Mouse (Mus musculus) heart, embryonic 13.5 days (tissue): ENCODE data around the gene Piezo1. TPM values are rescaled to one million over a fixed set of nuclear protein-coding genes. Genes with fewer than 3 reads are reported as not detected.

Experiments used
- ATAC-seq: fragments of 200-750 bp; cut with Nextera tagmentation; 2 replicates; pipeline ENCODE4 v1.8.0; 2017; ENCODE audit warnings: moderate TSS enrichment; ENCODE audit not compliant: insufficient number of reproducible peaks, low FRiP score, low TSS enrichment; ENCODE audit errors: extremely low read depth
- H3K27ac ChIP-seq: fragments of 300-500 bp; sonication (generic); replicated peaks from 2 replicates; pipeline ENCODE4 v1.5.1; 2015; ENCODE audit warnings: moderate library complexity, mild to moderate bottlenecking, inconsistent platforms
- H3K27me3 ChIP-seq: fragments of 300-500 bp; sonication (generic); replicated peaks from 2 replicates; pipeline ENCODE4 v1.6.1; 2015; ENCODE audit warnings: mild to moderate bottlenecking, inconsistent platforms
- H3K36me3 ChIP-seq: fragments of 300-500 bp; sonication (generic); 2 replicates; pipeline ENCODE4 v1.6.1; 2015; ENCODE audit warnings: mild to moderate bottlenecking, inconsistent platforms
- H3K4me1 ChIP-seq: fragments of 300-500 bp; sonication (generic); 2 replicates; pipeline ENCODE4 v1.6.1; 2015; ENCODE audit warnings: inconsistent platforms
- H3K4me2 ChIP-seq: fragments of 300-500 bp; sonication (generic); 2 replicates; pipeline ENCODE4 v1.6.1; 2015; ENCODE audit warnings: inconsistent platforms, mild to moderate bottlenecking, moderate library complexity
- H3K4me3 ChIP-seq: fragments of 300-500 bp; sonication (generic); 2 replicates; pipeline ENCODE4 v1.5.1; 2015; ENCODE audit warnings: moderate library complexity, mild to moderate bottlenecking, inconsistent platforms
- H3K9ac ChIP-seq: fragments of 300-500 bp; sonication (generic); 2 replicates; pipeline ENCODE4 v1.6.1; 2015; ENCODE audit warnings: inconsistent platforms, mild to moderate bottlenecking, moderate library complexity
- H3K9me3 ChIP-seq: fragments of 300-500 bp; sonication (generic); 2 replicates; pipeline ENCODE4 v1.6.1; 2016; ENCODE audit warnings: inconsistent platforms
- WGBS: fragments of 180-500 bp; shearing (Covaris S2); methylation state at CpG from one replicate; pipeline ENCODE4 v1.1.7; 2015; ENCODE audit warnings: mixed read lengths; 5-methylcytosine and 5-hydroxymethylcytosine counted together
- polyA plus RNA-seq: library from polyadenylated mRNA; unstranded; fragments of >200 nt; fragmentation: Nextera tagmentation; extraction: Ambion mirVana; gene quantifications from 2 replicates; pipeline ENCODE4 v1.2.1, GENCODE M21; 2015

The Piezo1 gene
- polyA plus RNA-seq, 1 experiment from 2014 or later: 15.4 TPM

GRCm38 (mm10) chr8:122522796-122523651, 28.1 kb downstream of the Piezo1 start:
- Histone ChIP-seq H3K9me3 (no peaks in the 10 kb centered on the region), H3K27me3 (no peaks in the 10 kb centered on the region), H3K4me2 (peak overlapping the region; percentile 61), H3K4me1 (peaks cover 92% of the 10 kb centered on the region), H3K4me3 (peak overlapping the region; percentile 19), H3K9ac (peak overlapping the region; percentile 67), H3K36me3 (peaks cover 7% of the 10 kb centered on the region; the same call in 1 of the 2 replicates), H3K27ac (peak overlapping the region; percentile 91)
- WGBS: 28% methylated on average over 14 of the region's 14 CpGs
- ATAC-seq: no peak

- Histone ChIP-seq H3K27ac (peak overlapping the region; percentile 85), H3K9me3 (no peaks in the 10 kb centered on the region), H3K4me1 (peaks cover 89% of the 10 kb centered on the region), H3K36me3 (0 out of 2 replicates have a peak, but pooled peaks cover 4% of the 10 kb centered on the region), H3K9ac (peak overlapping the region; percentile 17; the same call in 1 of the 2 replicates), H3K27me3 (no peaks in the 10 kb centered on the region), H3K4me3 (no peak overlapping the region), H3K4me2 (no peak overlapping the region)
- WGBS: 54% methylated on average over 11 of the region's 11 CpGs
- no peak for ATAC-seq
These were observed 30.5 kb downstream of the Piezo1 start for GRCm38 (mm10) chr8:122520611-122521010.

GRCm38 (mm10) chr8:122517541-122518190, 33.5 kb downstream of the Piezo1 start:
- WGBS: 17% methylated on average over 6 of the region's 6 CpGs
- Histone ChIP-seq H3K9ac (peak overlapping the region; percentile 67), H3K4me2 (peak overlapping the region; percentile 30), H3K27me3 (no peaks in the 10 kb centered on the region), H3K4me3 (no peak overlapping the region), H3K27ac (peak overlapping the region; percentile 85), H3K36me3 (peaks cover 14% of the 10 kb centered on the region), H3K9me3 (no peaks in the 10 kb centered on the region), H3K4me1 (peaks cover 78% of the 10 kb centered on the region)
- ATAC-seq: peak; percentile 26; the same call in 1 of the 2 replicates

DNA sequence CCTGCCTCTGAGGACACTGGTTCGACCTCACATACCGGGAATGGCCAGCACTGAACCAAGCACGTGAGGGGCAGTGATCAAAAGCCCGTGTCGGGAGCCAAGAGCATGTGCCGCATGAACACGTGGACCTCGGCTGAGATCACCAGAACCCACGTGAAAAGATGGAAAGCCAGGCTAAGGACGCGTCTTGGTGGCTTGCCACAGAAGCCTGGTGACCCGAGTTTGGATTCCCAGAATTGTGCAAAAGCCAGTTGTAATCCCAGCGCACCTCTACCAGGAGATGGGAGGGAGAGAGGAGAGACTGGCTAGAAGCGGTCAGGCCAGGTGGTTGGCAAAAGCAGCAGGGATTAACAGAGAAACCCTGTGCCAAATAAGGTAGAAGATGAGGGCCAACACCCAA, 35.4 kb downstream of the Piezo1 start:
- Histone ChIP-seq H3K27ac (peak overlapping the region; percentile 85; the same call in 1 of the 2 replicates), H3K4me3 (no peak overlapping the region)

DNA sequence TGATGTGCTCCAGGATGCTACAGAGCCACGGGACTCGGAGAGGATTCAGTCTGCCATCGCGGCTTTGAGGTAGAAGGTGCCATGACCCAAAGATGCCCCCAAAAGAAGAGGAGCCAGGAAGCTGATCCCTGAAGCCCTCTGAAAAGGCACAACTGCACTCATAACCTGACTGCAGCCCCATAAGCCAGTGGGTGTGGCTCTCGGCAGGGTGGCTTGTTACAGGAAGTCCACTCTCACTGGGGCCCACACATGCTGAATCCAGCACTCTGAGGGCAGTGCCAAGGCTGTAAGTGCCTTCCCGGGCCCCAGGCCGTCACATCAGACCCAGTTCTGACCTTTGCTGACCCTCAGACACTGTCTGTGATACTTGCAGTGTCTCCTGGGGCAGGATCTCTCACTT, 38.7 kb downstream of the Piezo1 start:
- H3K4me1 ChIP-seq: peaks cover 56% of the 10 kb centered on the region
- no peaks in the 10 kb centered on the region for H3K9me3 ChIP-seq
- no peak for ATAC-seq
- no peak overlapping the region for H3K4me3 ChIP-seq
- 67% methylated on average over 7 of the region's 7 CpGs for WGBS
- no peaks in the 10 kb centered on the region for H3K27me3 ChIP-seq
- peaks cover 21% of the 10 kb centered on the region for H3K36me3 ChIP-seq
- no peak overlapping the region for H3K9ac ChIP-seq
- H3K27ac ChIP-seq: peak overlapping the region; percentile 78
- H3K4me2 ChIP-seq: no peak overlapping the region

More for the DNA sequence above, 35.4 kb downstream of the Piezo1 start:
- WGBS: 85% methylated on average over 14 of the region's 14 CpGs
- peaks cover 17% of the 10 kb centered on the region for H3K36me3 ChIP-seq
- H3K4me1 ChIP-seq: peaks cover 86% of the 10 kb centered on the region
- no peak overlapping the region for H3K4me2 ChIP-seq
- ATAC-seq: no peak
- no peak overlapping the region for H3K9ac ChIP-seq
- no peaks in the 10 kb centered on the region for H3K27me3 ChIP-seq
- H3K9me3 ChIP-seq: no peaks in the 10 kb centered on the region

- Histone ChIP-seq H3K27ac (peak overlapping the region; percentile 78), H3K9ac (peak overlapping the region; percentile 65), H3K4me3 (no peak overlapping the region), H3K36me3 (peaks cover 26% of the 10 kb centered on the region), H3K27me3 (no peaks in the 10 kb centered on the region), H3K9me3 (no peaks in the 10 kb centered on the region), H3K4me1 (peaks cover 48% of the 10 kb centered on the region), H3K4me2 (peak overlapping the region; percentile 9; the same call in 1 of the 2 replicates)
- 0 out of 2 replicates have a peak, but pooled peaks have one; percentile 14 for ATAC-seq
- WGBS: 53% methylated on average over 16 of the region's 16 CpGs
These were observed 39.6 kb downstream of the Piezo1 start for GRCm38 (mm10) chr8:122511552-122511951.

- Histone ChIP-seq H3K36me3 (peaks cover 81% of the 10 kb centered on the region), H3K9ac (no peak overlapping the region), H3K27me3 (no peaks in the 10 kb centered on the region), H3K9me3 (no peaks in the 10 kb centered on the region), H3K4me1 (no peaks in the 10 kb centered on the region), H3K4me3 (no peak overlapping the region), H3K4me2 (no peak overlapping the region), H3K27ac (no peak overlapping the region)
- WGBS: 35% methylated on average over 10 of the region's 10 CpGs
- ATAC-seq: 0 out of 2 replicates have a peak, but pooled peaks have one; percentile 9
These were observed 50.3 kb downstream of the Piezo1 start for GRCm38 (mm10) chr8:122500856-122501255.

GRCm38 (mm10) chr8:122497912-122498311, 53.2 kb downstream of the Piezo1 start:
- 71% methylated on average over 17 of the region's 17 CpGs for WGBS
- Histone ChIP-seq H3K27me3 (no peaks in the 10 kb centered on the region), H3K27ac (peak overlapping the region; percentile 48; the same call in 1 of the 2 replicates), H3K4me3 (no peak overlapping the region), H3K9me3 (no peaks in the 10 kb centered on the region), H3K9ac (no peak overlapping the region), H3K36me3 (peaks cover 86% of the 10 kb centered on the region), H3K4me2 (no peak overlapping the region), H3K4me1 (no peaks in the 10 kb centered on the region)
- no peak for ATAC-seq

- ATAC-seq: no peak
- WGBS: 81% methylated on average over 12 of the region's 12 CpGs
- H3K9me3 ChIP-seq: no peaks in the 10 kb centered on the region
- no peaks in the 10 kb centered on the region for H3K27me3 ChIP-seq
- peaks cover 93% of the 10 kb centered on the region for H3K36me3 ChIP-seq
- H3K9ac ChIP-seq: no peak overlapping the region
- H3K4me2 ChIP-seq: no peak overlapping the region
- H3K27ac ChIP-seq: peak overlapping the region; percentile 48; the same call in 1 of the 2 replicates
- no peak overlapping the region for H3K4me3 ChIP-seq
- no peaks in the 10 kb centered on the region for H3K4me1 ChIP-seq
These were observed 54.0 kb downstream of the Piezo1 start for GRCm38 (mm10) chr8:122497016-122497734.

- 94% methylated on average over 9 of the region's 9 CpGs for WGBS
- H3K36me3 ChIP-seq: peaks cover 97% of the 10 kb centered on the region
- no peak overlapping the region for H3K4me2 ChIP-seq
- no peaks in the 10 kb centered on the region for H3K9me3 ChIP-seq
- no peak overlapping the region for H3K27ac ChIP-seq
- no peak overlapping the region for H3K9ac ChIP-seq
- no peaks in the 10 kb centered on the region for H3K4me1 ChIP-seq
- no peaks in the 10 kb centered on the region for H3K27me3 ChIP-seq
- ATAC-seq: no peak
- H3K4me3 ChIP-seq: no peak overlapping the region
These were observed 62.7 kb downstream of the Piezo1 start for GRCm38 (mm10) chr8:122488387-122488786.

GRCm38 (mm10) chr8:122484831-122485230, 66.3 kb downstream of the Piezo1 start:
- WGBS: 91% methylated on average over 12 of the region's 12 CpGs
- no peaks in the 10 kb centered on the region for H3K4me1 ChIP-seq
- no peak for ATAC-seq

More at GRCm38 (mm10) chr8:122484831-122485230, 66.3 kb downstream of the Piezo1 start:
- peaks cover 99% of the 10 kb centered on the region for H3K36me3 ChIP-seq
- no peak overlapping the region for H3K4me3 ChIP-seq
- no peaks in the 10 kb centered on the region for H3K9me3 ChIP-seq
- H3K27ac ChIP-seq: no peak overlapping the region
- no peaks in the 10 kb centered on the region for H3K27me3 ChIP-seq
- H3K9ac ChIP-seq: no peak overlapping the region
- H3K4me2 ChIP-seq: no peak overlapping the region
